16 mouse cellular contexts compared by ENCODE assay signal in the genomic region with DNA sequence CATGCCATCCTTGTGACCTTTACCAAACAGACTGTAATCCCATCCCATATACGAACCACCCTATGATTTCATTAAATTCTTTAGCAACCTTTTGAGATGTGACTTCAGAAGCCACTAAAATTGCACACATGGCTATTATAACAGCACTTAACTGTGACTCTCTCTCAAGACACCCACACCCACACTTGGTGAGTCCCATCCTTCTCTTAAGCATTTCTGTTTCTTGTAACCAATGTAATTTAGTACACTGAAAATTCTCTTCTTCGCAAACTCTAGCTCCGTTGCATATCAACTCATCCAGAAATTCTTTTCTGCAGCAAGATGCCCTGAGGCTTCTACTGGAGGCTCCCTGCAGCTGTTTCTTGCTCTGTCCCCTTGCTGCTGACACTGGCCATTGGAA.
"Had no signal": no experiment of that assay in that cellular context is flagged by ENCODE, and none has a peak within 500 bp of the region (broad histone marks: within the 10 kb centered on the region; RNA-seq: fewer than 3 reads in every experiment).

No protein-coding gene starts in this region.

- DNase-seq: lung, adult 18-20 months; lung, embryonic 14.5 days; lung, postnatal 10 days; lung, postnatal 4 days; midbrain, embryonic 14.5 days; right cerebral cortex, postnatal 25 days; thymus, adult 2 months; thymus, postnatal 25 days; thymus, postnatal 4 days had no signal

- H3K4me1 ChIP-seq: midbrain, embryonic 10.5 days; midbrain, embryonic 12.5 days; neural tube, embryonic 13.5 days; neural tube, embryonic 15.5 days had no signal

- H3K4me3 ChIP-seq: midbrain, embryonic 10.5 days; midbrain, embryonic 12.5 days; myocyte; neural tube, embryonic 13.5 days; neural tube, embryonic 15.5 days; stomach, embryonic 15.5 days had no signal

- H3K27ac ChIP-seq: midbrain, embryonic 10.5 days; midbrain, embryonic 12.5 days; neural tube, embryonic 13.5 days; neural tube, embryonic 15.5 days; stomach, embryonic 15.5 days; stomach, postnatal 0 days had no signal
